Mouse (Mus musculus) hindbrain, postnatal 0 days (tissue): ENCODE measurements around the gene Slc16a2. TPM values are rescaled to one million over a fixed set of nuclear protein-coding genes. Genes with fewer than 3 reads are reported as not detected.

Experiments
- ATAC-seq: fragments of 200-750 bp; cut with Nextera tagmentation; 2 replicates; pipeline ENCODE4 v1.8.0; 2017; ENCODE audit warnings: mild to moderate bottlenecking, moderate TSS enrichment, moderate library complexity
- DNase-seq: peaks from one replicate; pipeline ENCODE4 v3.0.0-alpha.2; 2015; ENCODE audit warnings: low spot score
- H3K27ac ChIP-seq: fragments of 300-500 bp; sonication (generic); 2 replicates; pipeline ENCODE4 v1.5.1; 2014; ENCODE audit warnings: mild to moderate bottlenecking
- H3K27me3 ChIP-seq: fragments of 300-500 bp; sonication (generic); 2 replicates; pipeline ENCODE4 v1.6.1; 2014; ENCODE audit warnings: low read length, mixed read lengths; ENCODE audit not compliant: insufficient read depth
- H3K36me3 ChIP-seq: fragments of 300-500 bp; sonication (generic); 2 replicates; pipeline ENCODE4 v1.6.1; 2014; ENCODE audit warnings: low read length, mixed read lengths; ENCODE audit not compliant: insufficient read depth
- H3K4me1 ChIP-seq: fragments of 300-500 bp; sonication (generic); 2 replicates; pipeline ENCODE4 v1.6.1; 2014; ENCODE audit warnings: antibody characterized with exemption, low read length, mixed read lengths; ENCODE audit not compliant: insufficient read depth
- H3K4me2 ChIP-seq: fragments of 300-500 bp; sonication (generic); 2 replicates; pipeline ENCODE4 v1.6.1; 2014; ENCODE audit warnings: low read depth, mild to moderate bottlenecking, low read length, moderate library complexity, mixed read lengths
- H3K4me3 ChIP-seq: fragments of 300-500 bp; sonication (generic); 2 replicates; pipeline ENCODE4 v1.5.1; 2014; ENCODE audit warnings: low read length
- H3K9ac ChIP-seq: fragments of 300-500 bp; sonication (generic); replicated peaks from 2 replicates; pipeline ENCODE4 v1.6.1; 2014; ENCODE audit warnings: mild to moderate bottlenecking, low read length, moderate library complexity, mixed read lengths
- H3K9me3 ChIP-seq: fragments of 300-500 bp; sonication (generic); 2 replicates; pipeline ENCODE4 v1.6.1; 2016; ENCODE audit warnings: low read length, mixed read lengths
- CTCF ChIP-seq: IDR thresholded peaks from 2 replicates; pipeline ENCODE4 v1.5.1; 2016; ENCODE audit warnings: antibody characterized with exemption, control low read depth, low read depth
- WGBS: fragments of 180-500 bp; shearing (Covaris S2); extraction: QIAGEN DNeasy Blood & Tissue Kit; methylation state at CpG from one replicate; pipeline ENCODE4 v1.1.7; 2014; 5-methylcytosine and 5-hydroxymethylcytosine counted together
- polyA plus RNA-seq: library from polyadenylated mRNA; unstranded; fragments of >200 nt; fragmentation: Nextera tagmentation; extraction: Ambion mirVana; gene quantifications from 2 replicates; pipeline ENCODE4 v1.2.1, GENCODE M21; 2015
- total RNA-seq: library from RNA; depleted of rRNA; stranded (reverse); fragments of >200 nt; gene quantifications from 2 replicates; pipeline ENCODE4 v1.2.3, GENCODE M21; 2014

The Slc16a2 gene
- total and polyA plus RNA-seq, 2 experiments from 2014 or later, result 31.9 to 45.3 TPM

GRCm38 (mm10) chrX:103820307-103821194 lies 1.2 kb downstream of the Slc16a2 start:
- no peak for TF ChIP-seq CTCF
- H3K9me3 ChIP-seq, result no peaks in the 10 kb centered on the region
- DNase-seq, result no peak
- peak overlapping the region; percentile 69 for H3K4me2 ChIP-seq
- peak overlapping the region; percentile 54 for H3K4me3 ChIP-seq
- peak overlapping the region; percentile 56; the same call in 1 of the 2 replicates for H3K9ac ChIP-seq
- H3K4me1 ChIP-seq, result no peaks in the 10 kb centered on the region
- WGBS, result 34% methylated on average over 35 of the region's 35 CpGs
- no peak overlapping the region for H3K27ac ChIP-seq
- no peak for ATAC-seq
- H3K27me3 ChIP-seq, result no peaks in the 10 kb centered on the region
- no peaks in the 10 kb centered on the region for H3K36me3 ChIP-seq

GRCm38 (mm10) chrX:103819253-103819652 lies 2.5 kb downstream of the Slc16a2 start:
- H3K4me3 ChIP-seq, result peak overlapping the region; percentile 54; the same call in 1 of the 2 replicates
- H3K27me3 ChIP-seq, result no peaks in the 10 kb centered on the region
- no peak overlapping the region for H3K27ac ChIP-seq
- no peak for TF ChIP-seq CTCF
- H3K9me3 ChIP-seq, result no peaks in the 10 kb centered on the region
- ATAC-seq, result no peak
- H3K4me1 ChIP-seq, result no peaks in the 10 kb centered on the region
- H3K36me3 ChIP-seq, result no peaks in the 10 kb centered on the region
- DNase-seq, result peak; percentile 10
- 63% methylated on average over 6 of the region's 6 CpGs for WGBS
- H3K4me2 ChIP-seq, result peak overlapping the region; percentile 69
- no peak overlapping the region for H3K9ac ChIP-seq

- Histone ChIP-seq H3K27ac (no peak overlapping the region), H3K4me2 (no peak overlapping the region), H3K9me3 (no peaks in the 10 kb centered on the region), H3K4me3 (no peak overlapping the region), H3K36me3 (no peaks in the 10 kb centered on the region), H3K9ac (no peak overlapping the region), H3K4me1 (no peaks in the 10 kb centered on the region), H3K27me3 (peaks cover 5% of the 10 kb centered on the region; the same call in 1 of the 2 replicates)
- no peak for TF ChIP-seq CTCF
- ATAC-seq, result no peak
- WGBS, result 74% methylated on average over 1 of the region's 1 CpGs
- DNase-seq, result no peak
Measured at GRCm38 (mm10) chrX:103812690-103813089, 9.1 kb downstream of the Slc16a2 start.

- Histone ChIP-seq H3K4me2 (no peak overlapping the region), H3K4me1 (no peaks in the 10 kb centered on the region), H3K27me3 (peaks cover 5% of the 10 kb centered on the region; the same call in 1 of the 2 replicates), H3K36me3 (no peaks in the 10 kb centered on the region), H3K9ac (no peak overlapping the region), H3K27ac (no peak overlapping the region), H3K4me3 (no peak overlapping the region), H3K9me3 (no peaks in the 10 kb centered on the region)
- no peak for TF ChIP-seq CTCF
- DNase-seq (no peak), ATAC-seq (no peak)
- 56% methylated on average over 1 of the region's 1 CpGs for WGBS
Measured at GRCm38 (mm10) chrX:103810483-103810882, 11.3 kb downstream of the Slc16a2 start.

- Histone ChIP-seq H3K9ac (no peak overlapping the region), H3K27me3 (peaks cover 5% of the 10 kb centered on the region; the same call in 1 of the 2 replicates), H3K4me2 (no peak overlapping the region), H3K4me3 (no peak overlapping the region), H3K9me3 (no peaks in the 10 kb centered on the region), H3K36me3 (no peaks in the 10 kb centered on the region), H3K27ac (no peak overlapping the region), H3K4me1 (no peaks in the 10 kb centered on the region)
- WGBS, result 72% methylated on average over 4 of the region's 4 CpGs
- no peak for DNase-seq
- no peak for ATAC-seq
- no peak for TF ChIP-seq CTCF
Measured at GRCm38 (mm10) chrX:103806373-103806772, 15.4 kb downstream of the Slc16a2 start.

- Histone ChIP-seq H3K9ac (no peak overlapping the region), H3K9me3 (no peaks in the 10 kb centered on the region), H3K4me2 (no peak overlapping the region), H3K27ac (no peak overlapping the region), H3K27me3 (no peaks in the 10 kb centered on the region), H3K4me1 (no peaks in the 10 kb centered on the region), H3K4me3 (no peak overlapping the region), H3K36me3 (no peaks in the 10 kb centered on the region)
- no peak for DNase-seq
- 87% methylated on average over 1 of the region's 1 CpGs for WGBS
- no peak for ATAC-seq
- no peak for TF ChIP-seq CTCF
Measured at GRCm38 (mm10) chrX:103796961-103797360, 24.8 kb downstream of the Slc16a2 start.

GRCm38 (mm10) chrX:103795506-103795905 lies 26.3 kb downstream of the Slc16a2 start:
- Histone ChIP-seq H3K36me3 (no peaks in the 10 kb centered on the region), H3K27ac (no peak overlapping the region), H3K27me3 (no peaks in the 10 kb centered on the region), H3K9me3 (no peaks in the 10 kb centered on the region), H3K4me1 (no peaks in the 10 kb centered on the region), H3K9ac (no peak overlapping the region), H3K4me3 (no peak overlapping the region), H3K4me2 (no peak overlapping the region)
- no peak for TF ChIP-seq CTCF
- WGBS, result 65% methylated on average over 5 of the region's 5 CpGs
- no peak for DNase-seq
- ATAC-seq, result no peak
